Mouse (Mus musculus): ENCODE data around the gene Alg5. TPM values are rescaled to one million over a fixed set of nuclear protein-coding genes. Genes with fewer than 3 reads are reported as not detected.
"Not testable (repeated sequence)": the region's sequence is repeated elsewhere in the genome, so short reads cannot be mapped to it uniquely, and the experiment has no call there.

Gene Alg5
- 45.9 and 46.1 TPM in 2 replicates for polyA plus RNA-seq (2014; fragmentation: Nextera tagmentation; extraction: Ambion mirVana)

- H3K9me3 ChIP-seq (replicated peaks; ENCODE audit: control insufficient read depth, low read length) = no peaks in the 10 kb centered on the region
- DNase-seq (ENCODE audit: low spot score) = peak; percentile 81
- peak within 1 kb of the TSS; percentile 90 for H3K4me3 ChIP-seq (ENCODE audit: low read depth, low read length)
- WGBS = 0% methylated on average over 60 of the region's 65 CpGs
- no peaks in the 10 kb centered on the region for H3K27me3 ChIP-seq (ENCODE audit: control insufficient read depth, insufficient read depth, low read length)
- no peaks in the 10 kb centered on the region for H3K36me3 ChIP-seq (replicated peaks; ENCODE audit: control insufficient read depth, insufficient read depth, low read depth, low read length)
- peak; percentile 91 for ATAC-seq (replicated peaks; ENCODE audit: insufficient number of reproducible peaks, low FRiP score, low TSS enrichment, low read depth)
- H3K4me1 ChIP-seq (ENCODE audit: control insufficient read depth, insufficient read depth, low read length) = no peaks in the 10 kb centered on the region; the same call in 1 of the 2 replicates
- H3K4me2 ChIP-seq (ENCODE audit: low read depth, low read length) = peak within 1 kb of the TSS; percentile 84
- H3K9ac ChIP-seq (replicated peaks; ENCODE audit: low read length) = peak within 1 kb of the TSS; percentile 94
- H3K27ac ChIP-seq (replicated peaks; ENCODE audit: low read depth, low read length) = peak within 1 kb of the TSS; percentile 87
These were observed at the start of gene Alg5, which contains the start of gene Exosc8 for GRCm38 (mm10) chr3:54735247-54736046. Alg5 (plus strand) TSS chr3:54735539. Exosc8 (minus strand) TSS chr3:54735393.

GRCm38 (mm10) chr3:54687245-54687644 is 48.1 kb upstream of the Alg5 start:
- no peaks in the 10 kb centered on the region for H3K9me3 ChIP-seq (replicated peaks; ENCODE audit: control insufficient read depth, low read length)
- no peak overlapping the region for H3K4me2 ChIP-seq (ENCODE audit: low read depth, low read length)
- H3K27me3 ChIP-seq (ENCODE audit: control insufficient read depth, insufficient read depth, low read length) = no peaks in the 10 kb centered on the region
- no peak overlapping the region for H3K27ac ChIP-seq (replicated peaks; ENCODE audit: low read depth, low read length)
- WGBS = 62% methylated on average over 2 of the region's 2 CpGs
- no peak overlapping the region for H3K4me3 ChIP-seq (ENCODE audit: low read depth, low read length)
- no peak overlapping the region for H3K9ac ChIP-seq (replicated peaks; ENCODE audit: low read length)
- no peaks in the 10 kb centered on the region for H3K4me1 ChIP-seq (ENCODE audit: control insufficient read depth, insufficient read depth, low read length)
- no peak for ATAC-seq (replicated peaks; ENCODE audit: insufficient number of reproducible peaks, low FRiP score, low TSS enrichment, low read depth)
- H3K36me3 ChIP-seq (replicated peaks; ENCODE audit: control insufficient read depth, insufficient read depth, low read depth, low read length) = no peaks in the 10 kb centered on the region
- DNase-seq (ENCODE audit: low spot score) = no peak

GRCm38 (mm10) chr3:54689091-54689490 is 46.2 kb upstream of the Alg5 start:
- WGBS = 49% methylated on average over 2 of the region's 2 CpGs
- Histone ChIP-seq H3K36me3 (replicated peaks; ENCODE audit: control insufficient read depth, insufficient read depth, low read depth, low read length) (no peaks in the 10 kb centered on the region), H3K4me3 (ENCODE audit: low read depth, low read length) (no peak overlapping the region), H3K4me1 (ENCODE audit: control insufficient read depth, insufficient read depth, low read length) (no peaks in the 10 kb centered on the region), H3K9me3 (replicated peaks; ENCODE audit: control insufficient read depth, low read length) (no peaks in the 10 kb centered on the region), H3K27ac (replicated peaks; ENCODE audit: low read depth, low read length) (no peak overlapping the region), H3K4me2 (ENCODE audit: low read depth, low read length) (no peak overlapping the region), H3K27me3 (ENCODE audit: control insufficient read depth, insufficient read depth, low read length) (no peaks in the 10 kb centered on the region), H3K9ac (replicated peaks; ENCODE audit: low read length) (no peak overlapping the region)
- DNase-seq (ENCODE audit: low spot score) (peak; percentile 46), ATAC-seq (replicated peaks; ENCODE audit: insufficient number of reproducible peaks, low FRiP score, low TSS enrichment, low read depth) (no peak)

- H3K27me3 ChIP-seq (ENCODE audit: control insufficient read depth, insufficient read depth, low read length) = no peaks in the 10 kb centered on the region
- no peaks in the 10 kb centered on the region for H3K4me1 ChIP-seq (ENCODE audit: control insufficient read depth, insufficient read depth, low read length)
- no peaks in the 10 kb centered on the region; the same call in 1 of the 2 replicates for H3K36me3 ChIP-seq (replicated peaks; ENCODE audit: control insufficient read depth, insufficient read depth, low read depth, low read length)
- H3K27ac ChIP-seq (replicated peaks; ENCODE audit: low read depth, low read length) = peak within 1 kb of the TSS; percentile 62
- DNase-seq (ENCODE audit: low spot score) = peak; percentile 96
- H3K9me3 ChIP-seq (replicated peaks; ENCODE audit: control insufficient read depth, low read length) = no peaks in the 10 kb centered on the region
- 2% methylated on average over 65 of the region's 65 CpGs for WGBS
- H3K4me2 ChIP-seq (ENCODE audit: low read depth, low read length) = peak within 1 kb of the TSS; percentile 66
- peak within 1 kb of the TSS; percentile 74 for H3K9ac ChIP-seq (replicated peaks; ENCODE audit: low read length)
- peak; percentile 95 for ATAC-seq (replicated peaks; ENCODE audit: insufficient number of reproducible peaks, low FRiP score, low TSS enrichment, low read depth)
- peak within 1 kb of the TSS; percentile 71 for H3K4me3 ChIP-seq (ENCODE audit: low read depth, low read length)
These were observed 42.9 kb upstream of the Alg5 start, which contains the start of gene Supt20 for GRCm38 (mm10) chr3:54692202-54693055. Supt20 (plus strand) TSS chr3:54692807.

- H3K4me3 ChIP-seq (ENCODE audit: low read depth, low read length) = peak overlapping the region; percentile 71
- DNase-seq (ENCODE audit: low spot score) = no peak
- H3K9me3 ChIP-seq (replicated peaks; ENCODE audit: control insufficient read depth, low read length) = no peaks in the 10 kb centered on the region
- peak overlapping the region; percentile 74 for H3K9ac ChIP-seq (replicated peaks; ENCODE audit: low read length)
- no peak for ATAC-seq (replicated peaks; ENCODE audit: insufficient number of reproducible peaks, low FRiP score, low TSS enrichment, low read depth)
- H3K4me1 ChIP-seq (ENCODE audit: control insufficient read depth, insufficient read depth, low read length) = no peaks in the 10 kb centered on the region
- H3K36me3 ChIP-seq (replicated peaks; ENCODE audit: control insufficient read depth, insufficient read depth, low read depth, low read length) = no peaks in the 10 kb centered on the region; the same call in 1 of the 2 replicates
- H3K27ac ChIP-seq (replicated peaks; ENCODE audit: low read depth, low read length) = peak overlapping the region; percentile 62
- WGBS = 0% methylated on average over 8 of the region's 8 CpGs
- H3K27me3 ChIP-seq (ENCODE audit: control insufficient read depth, insufficient read depth, low read length) = no peaks in the 10 kb centered on the region
- peak overlapping the region; percentile 47 for H3K4me2 ChIP-seq (ENCODE audit: low read depth, low read length)
These were observed 42.3 kb upstream of the Alg5 start for GRCm38 (mm10) chr3:54693056-54693415.

- H3K4me2 ChIP-seq (ENCODE audit: low read depth, low read length) = no peak overlapping the region
- H3K4me3 ChIP-seq (ENCODE audit: low read depth, low read length) = no peak overlapping the region
- H3K27me3 ChIP-seq (ENCODE audit: control insufficient read depth, insufficient read depth, low read length) = no peaks in the 10 kb centered on the region
- no peak overlapping the region for H3K27ac ChIP-seq (replicated peaks; ENCODE audit: low read depth, low read length)
- H3K36me3 ChIP-seq (replicated peaks; ENCODE audit: control insufficient read depth, insufficient read depth, low read depth, low read length) = no peaks in the 10 kb centered on the region; the same call in 1 of the 2 replicates
- no peaks in the 10 kb centered on the region for H3K4me1 ChIP-seq (ENCODE audit: control insufficient read depth, insufficient read depth, low read length)
- H3K9ac ChIP-seq (replicated peaks; ENCODE audit: low read length) = no peak overlapping the region
- DNase-seq (ENCODE audit: low spot score) (no peak), ATAC-seq (replicated peaks; ENCODE audit: insufficient number of reproducible peaks, low FRiP score, low TSS enrichment, low read depth) (no peak)
- 79% methylated on average over 5 of the region's 5 CpGs for WGBS
- H3K9me3 ChIP-seq (replicated peaks; ENCODE audit: control insufficient read depth, low read length) = no peaks in the 10 kb centered on the region
These were observed 35.5 kb upstream of the Alg5 start for GRCm38 (mm10) chr3:54699759-54700301.

- H3K9ac ChIP-seq (replicated peaks; ENCODE audit: low read length); H3K36me3 ChIP-seq (replicated peaks; ENCODE audit: control insufficient read depth, insufficient read depth, low read depth, low read length); ATAC-seq (replicated peaks; ENCODE audit: insufficient number of reproducible peaks, low FRiP score, low TSS enrichment, low read depth); DNase-seq (ENCODE audit: low spot score); H3K27ac ChIP-seq (replicated peaks; ENCODE audit: low read depth, low read length); H3K4me1 ChIP-seq (ENCODE audit: control insufficient read depth, insufficient read depth, low read length); H3K27me3 ChIP-seq (ENCODE audit: control insufficient read depth, insufficient read depth, low read length); H3K4me2 ChIP-seq (ENCODE audit: low read depth, low read length); H3K9me3 ChIP-seq (replicated peaks; ENCODE audit: control insufficient read depth, low read length); H3K4me3 ChIP-seq (ENCODE audit: low read depth, low read length): not testable (repeated sequence)
- WGBS = 96% methylated on average over 8 of the region's 8 CpGs
These were observed 31.2 kb upstream of the Alg5 start for GRCm38 (mm10) chr3:54704106-54704505.

Measured in embryonic facial prominence, embryonic 11.5 days (tissue).